Mouse (Mus musculus): ENCODE data around the gene Creb3l4. TPM values are rescaled to one million over a fixed set of nuclear protein-coding genes. Genes with fewer than 3 reads are reported as not detected.

Creb3l4 gene
- polyA plus RNA-seq, 1 experiment from 2014 or later = 5.8 TPM

DNA sequence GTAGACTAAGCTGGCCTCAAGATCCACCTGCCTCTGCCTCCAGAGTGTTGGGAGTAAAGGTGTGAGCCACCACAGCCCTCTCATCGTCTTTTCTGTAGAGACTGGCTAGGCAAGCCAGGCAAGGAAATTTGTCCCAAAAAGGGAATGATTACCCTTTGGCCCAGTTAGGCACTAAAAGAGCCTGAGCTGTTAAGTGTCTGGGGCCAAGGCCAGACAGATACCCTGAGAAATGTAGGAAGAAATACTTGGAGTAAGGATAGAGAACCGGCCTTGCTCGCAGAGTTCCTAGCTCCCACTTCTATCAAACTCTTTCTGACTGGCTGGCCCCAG lies 4.3 kb upstream of the Creb3l4 start:
- 0 out of 2 replicates have a peak, but pooled peaks cover under 1% of the 10 kb centered on the region for H3K27me3 ChIP-seq (ENCODE audit: poor library complexity, severe bottlenecking)
- under 1% methylated on average over 3 of the region's 3 CpGs for WGBS
- H3K36me3 ChIP-seq (replicated peaks) = peaks cover 28% of the 10 kb centered on the region
- no peaks in the 10 kb centered on the region for H3K9me3 ChIP-seq
- peaks cover 42% of the 10 kb centered on the region for H3K4me1 ChIP-seq
- H3K4me3 ChIP-seq = peak overlapping the region; percentile 77
- H3K27ac ChIP-seq = peak overlapping the region; percentile 94
- DNase-seq (ENCODE audit: extremely low spot score, low spot score) = no peak

DNA sequence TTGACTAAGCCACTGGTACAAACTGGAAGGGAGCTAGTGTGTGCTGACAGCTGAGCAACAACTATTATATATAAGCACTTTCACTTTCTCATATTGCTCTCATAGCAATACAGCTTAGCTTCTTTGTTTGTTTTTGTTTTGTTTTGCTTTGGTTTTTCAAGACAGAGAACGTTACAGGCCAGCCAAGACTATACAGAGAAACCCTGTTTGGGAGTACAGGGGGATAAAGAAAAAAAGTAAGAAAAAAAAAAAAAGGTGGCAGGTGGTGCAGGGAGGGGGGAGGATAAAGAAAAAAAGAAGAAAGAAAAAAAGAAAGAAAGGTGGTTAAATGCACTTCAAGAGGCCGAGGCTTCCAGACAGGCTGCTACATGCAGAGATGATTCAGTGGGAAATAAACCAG lies 2.1 kb upstream of the Creb3l4 start:
- peaks cover 11% of the 10 kb centered on the region for H3K36me3 ChIP-seq (replicated peaks)
- H3K27ac ChIP-seq = no peak overlapping the region
- H3K4me3 ChIP-seq = no peak overlapping the region
- 80% methylated on average over 2 of the region's 2 CpGs for WGBS
- peaks cover 41% of the 10 kb centered on the region for H3K4me1 ChIP-seq
- no peak for DNase-seq (ENCODE audit: extremely low spot score, low spot score)
- H3K27me3 ChIP-seq (ENCODE audit: poor library complexity, severe bottlenecking) = 0 out of 2 replicates have a peak, but pooled peaks cover 11% of the 10 kb centered on the region
- no peaks in the 10 kb centered on the region for H3K9me3 ChIP-seq

GRCm38 (mm10) chr3:90241669-90242358 lies 1.5 kb downstream of the Creb3l4 start:
- Histone ChIP-seq H3K27me3 (ENCODE audit: poor library complexity, severe bottlenecking) (0 out of 2 replicates have a peak, but pooled peaks cover 11% of the 10 kb centered on the region), H3K4me1 (peaks cover 17% of the 10 kb centered on the region), H3K36me3 (replicated peaks) (peaks cover 2% of the 10 kb centered on the region; the same call in 1 of the 2 replicates), H3K27ac (no peak overlapping the region), H3K9me3 (no peaks in the 10 kb centered on the region), H3K4me3 (no peak overlapping the region)
- WGBS = 89% methylated on average over 10 of the region's 10 CpGs
- DNase-seq (ENCODE audit: extremely low spot score, low spot score) = no peak

DNA sequence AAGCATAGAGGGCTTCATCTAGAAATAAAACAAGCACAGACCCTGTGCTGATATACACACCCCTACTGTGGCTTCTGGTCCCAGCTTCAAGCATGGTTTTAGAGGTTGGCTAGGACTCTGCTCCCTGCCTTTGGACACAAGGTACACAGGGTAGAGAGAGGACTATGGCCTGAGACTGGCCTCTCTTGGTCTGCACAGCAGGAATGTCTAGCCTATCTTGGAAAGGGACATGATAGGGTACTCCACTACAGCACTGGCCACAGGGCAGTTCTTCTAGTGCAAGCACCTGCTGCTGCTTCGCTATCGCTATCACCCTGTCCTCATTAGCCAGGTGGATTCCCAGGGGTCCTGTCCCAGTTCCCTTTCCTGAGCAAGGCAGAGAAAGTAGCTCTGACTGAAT lies 2.1 kb downstream of the Creb3l4 start:
- Histone ChIP-seq H3K27ac (no peak overlapping the region), H3K9me3 (no peaks in the 10 kb centered on the region), H3K36me3 (replicated peaks) (peaks cover 6% of the 10 kb centered on the region), H3K4me1 (peaks cover 17% of the 10 kb centered on the region), H3K27me3 (ENCODE audit: poor library complexity, severe bottlenecking) (0 out of 2 replicates have a peak, but pooled peaks cover 11% of the 10 kb centered on the region), H3K4me3 (no peak overlapping the region)
- no peak for DNase-seq (ENCODE audit: extremely low spot score, low spot score)
- WGBS = 89% methylated on average over 2 of the region's 2 CpGs

GRCm38 (mm10) chr3:90231507-90232333 lies 11.6 kb downstream of the Creb3l4 start, which contains the start of gene Jtb:
Gene Jtb, plus strand, starts transcription at chr3:90231597.
- no peaks in the 10 kb centered on the region for H3K9me3 ChIP-seq
- H3K36me3 ChIP-seq (replicated peaks) = peaks cover 36% of the 10 kb centered on the region
- peak; percentile 95 for DNase-seq (ENCODE audit: extremely low spot score, low spot score)
- under 1% methylated on average over 61 of the region's 61 CpGs for WGBS
- peaks cover 18% of the 10 kb centered on the region for H3K4me1 ChIP-seq
- H3K4me3 ChIP-seq = peak within 1 kb of the TSS; percentile 72
- H3K27me3 ChIP-seq (ENCODE audit: poor library complexity, severe bottlenecking) = no peaks in the 10 kb centered on the region
- peak within 1 kb of the TSS; percentile 95 for H3K27ac ChIP-seq

GRCm38 (mm10) chr3:90231075-90231474 lies 12.2 kb downstream of the Creb3l4 start:
- Histone ChIP-seq H3K27me3 (ENCODE audit: poor library complexity, severe bottlenecking) (no peaks in the 10 kb centered on the region), H3K4me3 (peak overlapping the region; percentile 72), H3K36me3 (replicated peaks) (peaks cover 35% of the 10 kb centered on the region), H3K9me3 (no peaks in the 10 kb centered on the region), H3K27ac (peak overlapping the region; percentile 95), H3K4me1 (peaks cover 18% of the 10 kb centered on the region)
- DNase-seq (ENCODE audit: extremely low spot score, low spot score) = no peak
- WGBS = 18% methylated on average over 8 of the region's 8 CpGs

GRCm38 (mm10) chr3:90224331-90224730 lies 19.0 kb downstream of the Creb3l4 start:
- H3K27ac ChIP-seq = no peak overlapping the region
- DNase-seq (ENCODE audit: extremely low spot score, low spot score) = no peak
- no peaks in the 10 kb centered on the region for H3K9me3 ChIP-seq
- peaks cover 35% of the 10 kb centered on the region for H3K36me3 ChIP-seq (replicated peaks)
- H3K4me3 ChIP-seq = no peak overlapping the region
- H3K27me3 ChIP-seq (ENCODE audit: poor library complexity, severe bottlenecking) = no peaks in the 10 kb centered on the region
- H3K4me1 ChIP-seq = peaks cover 27% of the 10 kb centered on the region
- 83% methylated on average over 10 of the region's 10 CpGs for WGBS

GRCm38 (mm10) chr3:90222941-90223340 lies 20.4 kb downstream of the Creb3l4 start:
- peaks cover 27% of the 10 kb centered on the region for H3K4me1 ChIP-seq
- DNase-seq (ENCODE audit: extremely low spot score, low spot score) = no peak
- peaks cover 35% of the 10 kb centered on the region for H3K36me3 ChIP-seq (replicated peaks)
- WGBS = 80% methylated on average over 3 of the region's 3 CpGs
- H3K27me3 ChIP-seq (ENCODE audit: poor library complexity, severe bottlenecking) = no peaks in the 10 kb centered on the region
- H3K4me3 ChIP-seq = no peak overlapping the region
- H3K9me3 ChIP-seq = no peaks in the 10 kb centered on the region
- H3K27ac ChIP-seq = no peak overlapping the region

DNA sequence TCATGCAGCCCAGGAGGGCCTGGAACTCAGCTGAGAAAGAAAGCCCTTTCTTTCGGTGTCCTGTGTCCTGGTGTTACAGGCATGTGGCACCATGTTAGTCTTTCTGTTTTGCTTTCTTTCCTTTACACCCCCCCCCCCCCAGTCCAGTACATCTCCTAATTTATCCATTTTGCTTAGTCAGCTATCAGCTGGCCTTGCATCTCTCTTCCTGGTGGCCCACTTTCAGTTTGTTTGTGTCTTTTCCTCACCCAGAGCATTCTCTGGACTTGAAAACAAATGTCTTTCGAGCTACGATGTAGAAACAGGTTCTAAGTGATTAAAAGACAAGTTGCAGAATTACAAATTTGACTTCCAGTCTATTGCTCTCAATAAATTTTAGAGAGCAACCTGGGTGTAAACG lies 20.9 kb downstream of the Creb3l4 start:
- H3K4me1 ChIP-seq = peaks cover 27% of the 10 kb centered on the region
- no peaks in the 10 kb centered on the region for H3K9me3 ChIP-seq
- no peaks in the 10 kb centered on the region for H3K27me3 ChIP-seq (ENCODE audit: poor library complexity, severe bottlenecking)
- H3K4me3 ChIP-seq = no peak overlapping the region
- H3K27ac ChIP-seq = no peak overlapping the region
- DNase-seq (ENCODE audit: extremely low spot score, low spot score) = no peak
- H3K36me3 ChIP-seq (replicated peaks) = peaks cover 35% of the 10 kb centered on the region
- WGBS = 91% methylated on average over 4 of the region's 4 CpGs

DNA sequence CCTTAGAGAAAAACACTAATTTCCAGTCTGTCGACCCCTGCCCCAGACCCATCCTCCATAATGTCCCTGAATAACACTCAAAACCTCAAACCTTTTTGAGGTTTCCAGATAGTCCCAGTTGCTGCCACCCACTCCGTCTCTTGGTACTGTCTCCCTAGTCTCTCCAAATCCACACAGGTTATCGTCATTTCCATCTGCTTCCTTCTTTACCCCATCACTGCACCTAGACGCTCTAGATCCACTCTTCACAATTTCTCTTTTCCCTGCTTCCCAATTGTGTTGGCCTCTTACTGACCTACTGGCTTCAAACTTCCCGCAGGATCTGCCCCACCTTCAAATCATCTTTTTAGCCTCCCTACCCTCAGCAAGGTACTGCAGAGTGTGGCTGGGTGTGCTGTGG lies 22.2 kb downstream of the Creb3l4 start:
- Histone ChIP-seq H3K27me3 (ENCODE audit: poor library complexity, severe bottlenecking) (no peaks in the 10 kb centered on the region), H3K4me3 (peak overlapping the region; percentile 64), H3K36me3 (replicated peaks) (peaks cover 32% of the 10 kb centered on the region), H3K4me1 (peaks cover 27% of the 10 kb centered on the region), H3K9me3 (no peaks in the 10 kb centered on the region), H3K27ac (peak overlapping the region; percentile 89)
- no peak for DNase-seq (ENCODE audit: extremely low spot score, low spot score)
- 21% methylated on average over 5 of the region's 5 CpGs for WGBS

GRCm38 (mm10) chr3:90220531-90220951 lies 22.8 kb downstream of the Creb3l4 start:
- H3K27ac ChIP-seq = peak overlapping the region; percentile 89
- WGBS = under 1% methylated on average over 18 of the region's 20 CpGs
- DNase-seq (ENCODE audit: extremely low spot score, low spot score) = peak; percentile 71

DNA sequence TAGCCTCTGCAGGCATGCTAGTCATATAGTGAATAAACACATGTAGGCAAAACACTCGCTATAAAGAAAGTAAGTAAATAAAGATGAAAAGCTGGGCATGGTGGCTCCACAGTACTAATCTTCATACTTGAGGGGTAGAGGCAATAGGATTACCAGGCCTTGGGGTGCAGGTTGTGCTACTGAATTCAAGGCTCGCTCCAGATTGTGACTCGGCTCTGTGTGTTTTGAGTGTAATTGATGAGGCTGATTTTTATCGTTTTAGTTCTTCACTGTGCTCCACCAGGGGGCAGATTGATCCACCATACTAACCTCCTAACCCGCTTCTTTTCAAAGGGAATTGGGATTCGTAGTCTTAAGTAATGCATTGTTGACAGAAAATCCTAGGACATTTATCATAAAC lies 23.2 kb downstream of the Creb3l4 start:
- H3K4me3 ChIP-seq = peak overlapping the region; percentile 64

More at GRCm38 (mm10) chr3:90220531-90220951, 22.8 kb downstream of the Creb3l4 start:
- H3K9me3 ChIP-seq = no peaks in the 10 kb centered on the region
- H3K4me1 ChIP-seq = peaks cover 27% of the 10 kb centered on the region
- H3K36me3 ChIP-seq (replicated peaks) = peaks cover 26% of the 10 kb centered on the region
- no peaks in the 10 kb centered on the region for H3K27me3 ChIP-seq (ENCODE audit: poor library complexity, severe bottlenecking)
- H3K4me3 ChIP-seq = peak overlapping the region; percentile 64

More for the DNA sequence above, 23.2 kb downstream of the Creb3l4 start:
- peak; percentile 42 for DNase-seq (ENCODE audit: extremely low spot score, low spot score)
- Histone ChIP-seq H3K27ac (peak overlapping the region; percentile 89), H3K27me3 (ENCODE audit: poor library complexity, severe bottlenecking) (no peaks in the 10 kb centered on the region), H3K36me3 (replicated peaks) (peaks cover 22% of the 10 kb centered on the region), H3K9me3 (no peaks in the 10 kb centered on the region), H3K4me1 (peaks cover 27% of the 10 kb centered on the region)
- WGBS = 15% methylated on average over 6 of the region's 6 CpGs

All from forebrain, embryonic 10.5 days (tissue).